Mouse (Mus musculus) heart, embryonic 10.5 days (tissue): ENCODE data around the gene Phc1. TPM values are rescaled to one million over a fixed set of nuclear protein-coding genes. Genes with fewer than 3 reads are reported as not detected.
"Not testable (repeated sequence)": the region's sequence is repeated elsewhere in the genome, so short reads cannot be mapped to it uniquely, and the experiment has no call there.

Experiments used
- DNase-seq: peaks from one replicate; pipeline ENCODE4 v3.0.0-alpha.2; 2017; ENCODE audit warnings: low spot score
- H3K27ac ChIP-seq: fragments of 300-500 bp; sonication (generic); 2 replicates; pipeline ENCODE4 v1.5.1; 2016; ENCODE audit warnings: mild to moderate bottlenecking
- H3K27me3 ChIP-seq: fragments of 300-500 bp; sonication (generic); 2 replicates; pipeline ENCODE4 v1.6.1; 2016; ENCODE audit warnings: mild to moderate bottlenecking; ENCODE audit not compliant: poor library complexity, insufficient read depth, severe bottlenecking
- H3K36me3 ChIP-seq: fragments of 300-500 bp; sonication (generic); 2 replicates; pipeline ENCODE4 v1.6.1; 2016; ENCODE audit warnings: mild to moderate bottlenecking, moderate library complexity
- H3K4me1 ChIP-seq: fragments of 300-500 bp; sonication (generic); 2 replicates; pipeline ENCODE4 v1.6.1; 2016; ENCODE audit warnings: mild to moderate bottlenecking
- H3K4me3 ChIP-seq: fragments of 300-500 bp; sonication (generic); 2 replicates; pipeline ENCODE4 v1.5.1; 2016; ENCODE audit warnings: mild to moderate bottlenecking, moderate library complexity
- H3K9me3 ChIP-seq: fragments of 300-500 bp; sonication (generic); 2 replicates; pipeline ENCODE4 v1.6.1; 2016; ENCODE audit warnings: mild to moderate bottlenecking, moderate library complexity
- WGBS: fragments of 180-500 bp; shearing (Covaris S2); methylation state at CpG from one replicate; pipeline ENCODE4 v1.1.7; 2016; 5-methylcytosine and 5-hydroxymethylcytosine counted together
- polyA plus RNA-seq: library from polyadenylated mRNA; unstranded; fragments of >200 nt; fragmentation: Nextera tagmentation; extraction: Ambion mirVana; gene quantifications from 2 replicates; pipeline ENCODE4 v1.2.1, GENCODE M21; 2016

Gene Phc1
- polyA plus RNA-seq, 1 experiment from 2014 or later: 21.8 TPM

DNA sequence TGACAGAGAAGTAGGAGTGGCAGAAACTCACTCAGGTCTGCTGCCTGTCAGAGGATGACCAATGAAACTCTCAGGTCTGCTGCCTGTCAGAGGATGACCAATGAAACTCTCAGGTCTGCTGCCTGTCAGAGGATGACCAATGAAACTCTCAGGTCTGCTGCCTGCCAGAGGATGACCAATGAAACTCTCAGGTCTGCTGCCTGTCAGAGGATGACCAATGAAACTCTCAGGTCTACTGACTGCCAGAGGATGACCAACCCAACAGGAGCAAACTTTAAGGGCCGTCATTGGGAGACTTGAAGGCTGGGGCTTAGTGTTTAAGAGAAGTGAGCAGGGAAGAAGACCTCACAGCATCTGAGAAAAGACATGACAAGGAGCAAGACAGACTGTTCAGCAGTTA lies 7.0 kb upstream of the Phc1 start:
- not testable (repeated sequence) for H3K9me3 ChIP-seq, H3K27ac ChIP-seq, DNase-seq, H3K4me3 ChIP-seq, H3K36me3 ChIP-seq, H3K27me3 ChIP-seq
- 61% methylated on average over 1 of the region's 1 CpGs for WGBS
- H3K4me1 ChIP-seq: peaks cover 26% of the 10 kb centered on the region

DNA sequence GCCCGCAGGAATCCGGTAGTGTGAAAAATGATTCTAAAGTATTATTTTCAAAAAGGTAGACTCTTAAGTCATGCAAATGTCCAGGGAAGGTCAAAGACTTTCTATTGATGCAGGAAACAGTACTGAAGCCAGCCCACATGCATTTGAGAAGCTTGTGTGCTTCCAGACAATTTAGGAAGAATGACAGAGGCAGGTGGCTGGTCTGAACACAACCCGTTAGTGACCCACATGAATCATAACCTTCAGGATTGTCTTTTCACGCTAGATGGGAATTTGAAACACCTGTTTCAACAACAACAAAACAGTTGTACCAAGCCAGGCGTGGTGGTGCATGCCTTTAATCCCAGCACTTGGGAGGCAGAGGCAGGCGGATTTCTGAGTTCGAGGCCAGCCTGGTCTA lies 6.0 kb upstream of the Phc1 start:
- Histone ChIP-seq H3K4me3 (no peak overlapping the region), H3K9me3 (no peaks in the 10 kb centered on the region), H3K27ac (no peak overlapping the region), H3K27me3 (no peaks in the 10 kb centered on the region), H3K4me1 (peaks cover 26% of the 10 kb centered on the region), H3K36me3 (no peaks in the 10 kb centered on the region)
- WGBS: 85% methylated on average over 7 of the region's 7 CpGs
- no peak for DNase-seq

DNA sequence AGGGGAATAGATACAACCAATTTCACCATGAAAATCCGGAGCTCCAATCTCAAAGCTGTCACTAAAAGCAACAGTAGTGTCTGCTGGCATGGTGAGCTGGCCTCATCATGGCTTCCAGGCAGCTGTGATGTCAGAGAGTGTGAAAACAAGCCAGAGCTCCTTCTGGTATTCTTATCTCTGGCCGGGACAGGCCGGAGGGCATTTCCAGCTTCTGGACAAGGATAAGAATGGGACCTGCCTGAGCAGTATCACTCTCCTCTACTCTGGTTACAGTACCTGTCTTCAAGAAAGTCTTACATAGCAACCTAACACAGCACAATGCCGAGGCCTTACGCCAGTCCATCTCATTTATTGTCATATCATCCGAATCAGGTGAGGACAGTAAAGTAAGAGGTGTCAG lies 5.4 kb upstream of the Phc1 start:
- WGBS: 29% methylated on average over 6 of the region's 6 CpGs
- Histone ChIP-seq H3K36me3 (no peaks in the 10 kb centered on the region), H3K27me3 (no peaks in the 10 kb centered on the region), H3K27ac (peak overlapping the region; percentile 70; the same call in 1 of the 2 replicates), H3K4me1 (peaks cover 30% of the 10 kb centered on the region), H3K9me3 (no peaks in the 10 kb centered on the region), H3K4me3 (0 out of 2 replicates have a peak overlapping the region, but pooled peaks have one; percentile 12)
- DNase-seq: peak; percentile 80

DNA sequence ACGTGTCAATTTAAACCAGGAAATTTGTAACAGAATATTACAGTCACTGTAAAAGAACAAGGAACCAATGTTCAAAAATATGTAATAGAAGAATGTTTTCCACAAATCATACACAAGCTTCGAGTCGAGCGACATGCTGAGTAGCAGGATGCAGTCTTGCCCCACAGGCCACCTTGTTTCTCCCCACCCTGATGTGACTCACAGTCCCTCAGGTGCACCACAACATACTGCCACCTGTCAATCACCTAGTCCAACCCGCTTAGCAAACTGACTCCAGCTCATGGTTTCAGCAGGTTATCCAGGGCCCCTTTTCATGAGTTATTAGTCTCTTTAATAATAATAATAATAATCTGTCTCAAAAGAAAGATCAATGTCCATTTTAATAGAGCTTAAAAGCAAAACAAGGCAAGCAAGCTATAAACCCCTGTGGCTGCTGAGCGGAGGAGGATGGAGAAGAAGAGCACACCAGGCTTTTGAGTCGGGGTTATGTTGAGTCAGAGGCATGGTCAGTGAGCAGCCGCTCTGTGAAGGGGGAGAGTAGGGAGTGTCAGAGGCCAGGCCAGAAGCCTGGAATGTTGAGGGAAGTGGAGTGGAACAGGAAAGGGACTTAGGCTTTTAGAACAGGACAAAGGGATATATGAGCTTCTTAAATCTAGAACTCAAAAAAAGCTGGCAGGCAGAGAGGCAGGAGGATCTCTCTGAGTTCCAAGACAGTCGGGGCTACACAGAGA lies 4.2 kb upstream of the Phc1 start:
- Histone ChIP-seq H3K4me1 (peaks cover 30% of the 10 kb centered on the region), H3K4me3 (no peak overlapping the region), H3K36me3 (no peaks in the 10 kb centered on the region), H3K9me3 (no peaks in the 10 kb centered on the region), H3K27ac (peak overlapping the region; percentile 70), H3K27me3 (no peaks in the 10 kb centered on the region)
- no peak for DNase-seq
- 49% methylated on average over 9 of the region's 9 CpGs for WGBS

DNA sequence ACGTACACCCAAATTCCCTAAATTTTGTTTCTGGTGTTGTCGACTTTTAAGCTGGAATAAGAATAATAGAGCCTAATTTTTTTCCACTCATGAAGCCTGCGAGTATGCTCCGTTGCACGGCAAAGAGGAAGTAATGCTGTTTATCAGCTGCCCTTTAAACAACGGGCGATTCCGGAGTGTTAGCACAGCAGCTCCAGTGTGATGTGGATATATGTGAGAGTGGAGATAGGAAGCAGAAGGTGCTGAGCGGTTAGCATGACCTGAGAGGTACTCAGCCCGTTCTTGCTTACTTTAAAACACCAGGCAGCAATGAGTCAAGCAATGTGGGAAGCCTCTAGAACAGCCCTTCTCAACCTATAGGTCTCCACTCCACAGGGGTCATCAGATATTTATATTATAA lies 3.4 kb upstream of the Phc1 start:
- Histone ChIP-seq H3K36me3 (no peaks in the 10 kb centered on the region), H3K4me3 (no peak overlapping the region; the same call in 1 of the 2 replicates), H3K27me3 (no peaks in the 10 kb centered on the region), H3K27ac (no peak overlapping the region), H3K9me3 (no peaks in the 10 kb centered on the region), H3K4me1 (peaks cover 30% of the 10 kb centered on the region)
- WGBS: 28% methylated on average over 10 of the region's 10 CpGs
- DNase-seq: no peak

DNA sequence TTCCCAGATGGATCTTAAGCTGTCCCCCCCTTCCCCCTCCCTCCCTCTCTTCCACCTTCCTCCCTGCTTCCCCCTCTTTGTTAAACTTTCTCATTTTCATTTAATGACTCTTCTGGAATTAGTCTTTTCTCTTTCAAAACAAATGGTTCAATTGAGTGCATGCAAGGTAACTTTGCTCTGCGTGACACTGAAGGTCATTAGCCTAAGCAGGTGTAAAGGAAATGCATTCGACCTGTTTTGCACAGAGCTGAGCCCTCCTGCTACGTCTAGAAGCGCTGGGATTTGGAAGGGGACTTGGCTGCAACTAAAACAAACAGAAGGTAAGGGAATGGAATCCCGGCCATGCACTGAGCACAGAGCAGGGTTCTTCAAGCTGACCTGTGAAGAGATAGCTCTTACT lies 1.8 kb upstream of the Phc1 start:
- no peak for DNase-seq
- Histone ChIP-seq H3K36me3 (no peaks in the 10 kb centered on the region), H3K27ac (no peak overlapping the region), H3K9me3 (no peaks in the 10 kb centered on the region), H3K4me1 (peaks cover 36% of the 10 kb centered on the region), H3K4me3 (no peak overlapping the region), H3K27me3 (no peaks in the 10 kb centered on the region)
- 28% methylated on average over 5 of the region's 5 CpGs for WGBS

DNA sequence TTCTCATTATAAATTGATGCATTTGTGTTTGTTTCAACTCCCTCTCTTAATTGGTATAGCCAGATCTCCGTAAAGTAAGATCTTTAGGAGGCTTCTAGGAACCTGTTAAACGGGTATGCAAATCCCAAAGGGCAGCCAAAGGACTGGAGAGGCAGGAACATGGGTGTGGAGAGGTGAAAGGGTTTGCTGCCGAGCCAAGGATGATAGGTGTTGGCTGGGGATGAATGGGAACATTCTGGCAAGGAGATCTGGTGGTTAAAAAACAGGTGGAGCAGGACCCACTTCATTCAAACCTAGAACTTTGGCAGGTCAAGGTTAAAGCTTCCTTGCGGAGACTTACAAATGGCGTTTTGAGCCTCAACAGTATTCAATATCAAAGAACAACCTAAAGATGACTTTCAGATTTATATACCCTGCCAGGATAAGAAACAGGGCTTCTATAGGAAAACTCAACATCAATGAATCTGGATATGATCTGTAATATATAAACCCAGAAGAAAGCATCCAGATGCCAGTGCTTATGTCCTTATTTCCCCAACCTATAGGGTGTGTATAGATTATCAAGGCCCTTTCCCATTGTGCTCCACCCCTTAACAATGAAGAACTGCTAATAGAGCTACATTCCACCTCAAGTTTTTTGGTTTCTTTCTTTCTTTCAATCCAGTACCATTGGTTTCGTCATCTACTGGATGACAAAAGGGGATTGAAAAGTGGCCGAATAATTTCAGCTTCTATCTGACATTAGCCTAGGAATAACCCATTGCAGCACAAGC lies 863 bp upstream of the Phc1 start:
- DNase-seq: no peak
- Histone ChIP-seq H3K4me3 (no peak overlapping the region; the same call in 1 of the 2 replicates), H3K27ac (peak overlapping the region; percentile 96), H3K9me3 (no peaks in the 10 kb centered on the region), H3K36me3 (peaks cover under 1% of the 10 kb centered on the region; the same call in 1 of the 2 replicates), H3K27me3 (no peaks in the 10 kb centered on the region), H3K4me1 (peaks cover 36% of the 10 kb centered on the region)
- WGBS: 48% methylated on average over 7 of the region's 7 CpGs

DNA sequence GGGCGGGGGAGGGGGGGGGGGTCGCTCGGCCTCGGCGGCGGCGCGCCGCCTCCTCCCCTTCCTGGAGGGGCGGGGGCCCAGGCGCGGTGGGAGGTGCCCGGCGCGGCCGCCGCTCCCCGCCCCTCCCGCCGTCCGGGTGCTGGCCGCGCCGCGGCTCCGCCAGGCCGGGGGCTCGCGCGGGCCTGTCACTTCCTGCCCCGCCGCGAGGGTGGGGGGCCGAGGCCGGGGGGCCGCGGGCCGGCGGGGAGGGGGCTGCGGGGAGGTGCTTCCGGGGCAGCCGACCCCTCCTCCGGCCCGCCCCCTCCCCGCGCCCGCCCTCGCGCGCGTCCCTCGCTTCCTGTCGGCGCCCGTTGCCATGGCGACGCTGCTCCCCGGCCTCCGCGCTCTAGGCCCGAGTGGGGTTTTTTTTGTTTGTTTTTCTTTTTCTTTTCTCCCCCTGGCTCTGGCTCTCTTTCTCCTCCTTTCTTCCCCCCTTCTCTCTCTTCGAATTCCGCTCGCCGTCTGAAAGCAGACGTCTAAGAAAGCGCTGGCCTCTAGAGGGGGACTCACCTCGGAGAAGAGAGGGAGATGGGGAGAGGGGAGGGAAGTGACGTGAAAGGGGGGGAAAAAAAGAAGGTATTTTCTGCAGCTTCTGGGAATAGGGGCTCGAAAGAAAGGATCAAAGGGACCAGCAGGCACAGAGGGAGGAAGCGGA lies 566 bp downstream of the Phc1 start:
- H3K27ac ChIP-seq: peak overlapping the region; percentile 96
- H3K4me1 ChIP-seq: peaks cover 23% of the 10 kb centered on the region
- WGBS: under 1% methylated on average over 30 of the region's 71 CpGs
- peaks cover 7% of the 10 kb centered on the region for H3K36me3 ChIP-seq
- peak overlapping the region; percentile 85 for H3K4me3 ChIP-seq
- peak; percentile 91 for DNase-seq
- H3K27me3 ChIP-seq: no peaks in the 10 kb centered on the region
- H3K9me3 ChIP-seq: no peaks in the 10 kb centered on the region

DNA sequence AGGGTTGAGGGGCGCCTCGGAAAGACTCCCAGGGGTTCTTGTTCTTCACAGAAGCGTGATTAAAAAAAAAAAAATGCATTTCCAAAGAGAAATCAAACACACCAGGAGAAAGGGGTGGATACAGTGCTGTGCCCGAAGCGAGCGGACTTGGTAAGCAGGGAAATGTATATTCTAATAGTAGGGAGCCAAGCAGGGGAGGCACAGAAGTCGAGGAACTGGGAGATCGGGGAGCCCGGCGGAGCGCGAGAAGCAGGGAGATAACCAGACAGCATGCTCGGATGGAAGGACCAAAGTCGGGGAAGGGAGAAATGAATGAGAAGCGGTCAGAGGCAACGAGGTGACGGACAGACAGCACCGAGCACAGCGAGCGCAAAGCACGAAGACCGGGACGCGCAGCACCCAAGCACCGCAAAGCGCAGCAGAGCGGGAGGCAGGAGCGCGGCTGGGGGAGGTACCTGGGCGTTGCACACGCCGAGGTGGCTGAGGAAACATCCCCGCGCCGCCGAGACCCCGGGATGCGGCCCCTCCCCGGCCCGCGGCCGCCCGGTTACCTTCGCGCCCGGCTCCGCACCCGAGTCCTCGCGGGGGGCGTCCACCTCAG lies 1.2 kb downstream of the Phc1 start:
- H3K4me1 ChIP-seq: peaks cover 18% of the 10 kb centered on the region; the same call in 1 of the 2 replicates
- no peaks in the 10 kb centered on the region for H3K27me3 ChIP-seq
- H3K9me3 ChIP-seq: no peaks in the 10 kb centered on the region
- 1% methylated on average over 30 of the region's 51 CpGs for WGBS
- peak overlapping the region; percentile 96 for H3K27ac ChIP-seq
- H3K4me3 ChIP-seq: peak overlapping the region; percentile 85
- H3K36me3 ChIP-seq: peaks cover 14% of the 10 kb centered on the region
- DNase-seq: peak; percentile 83

DNA sequence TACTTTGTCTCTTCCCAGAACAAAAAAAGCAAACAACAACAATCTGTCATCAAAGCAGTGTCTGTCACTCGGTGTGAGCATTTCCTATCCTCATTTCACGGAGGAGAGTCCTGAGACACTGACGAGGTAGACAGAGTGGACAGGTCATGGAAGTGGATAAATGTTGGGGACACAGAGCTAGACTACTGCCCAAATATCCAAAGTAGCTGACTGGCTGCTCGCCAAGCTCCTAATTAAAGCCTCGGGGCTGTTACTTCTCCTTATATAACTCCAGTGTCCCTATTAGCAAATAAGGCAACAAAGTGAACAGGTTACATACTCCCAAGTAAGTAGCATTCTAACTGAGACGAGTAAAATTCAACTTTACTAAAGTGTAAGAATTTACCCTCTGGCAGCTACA lies 2.8 kb downstream of the Phc1 start:
- WGBS: 71% methylated on average over 6 of the region's 6 CpGs

DNA sequence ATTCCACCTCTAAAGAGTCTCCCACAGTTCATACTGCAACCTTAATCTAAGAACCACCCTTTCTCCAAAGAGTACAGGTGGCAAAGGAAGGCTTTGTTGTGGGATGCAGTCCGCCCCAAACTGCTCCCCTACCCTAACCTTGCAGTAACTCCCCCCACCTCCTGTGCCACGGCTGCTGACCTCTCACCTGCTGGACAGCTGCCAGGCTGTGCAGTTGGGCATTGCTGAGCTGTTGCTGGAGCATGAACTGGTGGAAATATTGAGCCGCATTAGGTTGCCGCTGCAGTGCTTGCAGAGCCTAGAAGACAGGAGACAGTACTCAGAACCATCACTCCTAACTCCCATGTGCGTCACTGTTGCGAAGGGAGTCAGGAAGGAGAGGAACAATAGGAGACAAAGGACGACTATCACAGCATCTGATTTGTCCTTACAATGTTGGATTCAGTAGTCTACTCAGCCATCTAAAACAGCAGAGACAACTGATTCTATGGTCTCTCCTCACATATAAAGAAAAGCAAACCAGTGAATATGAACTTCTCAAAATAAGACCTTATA lies 5.5 kb downstream of the Phc1 start:
- 80% methylated on average over 7 of the region's 7 CpGs for WGBS
- H3K9me3 ChIP-seq: no peaks in the 10 kb centered on the region
- DNase-seq: no peak
- no peaks in the 10 kb centered on the region for H3K27me3 ChIP-seq
- H3K27ac ChIP-seq: no peak overlapping the region
- H3K4me1 ChIP-seq: 0 out of 2 replicates have a peak, but pooled peaks cover 7% of the 10 kb centered on the region
- no peak overlapping the region for H3K4me3 ChIP-seq
- peaks cover 45% of the 10 kb centered on the region for H3K36me3 ChIP-seq

More for the DNA sequence above, 2.8 kb downstream of the Phc1 start:
- Histone ChIP-seq H3K27me3 (no peaks in the 10 kb centered on the region), H3K27ac (no peak overlapping the region), H3K4me1 (peaks cover 11% of the 10 kb centered on the region; the same call in 1 of the 2 replicates), H3K9me3 (no peaks in the 10 kb centered on the region), H3K4me3 (no peak overlapping the region), H3K36me3 (peaks cover 30% of the 10 kb centered on the region)
- no peak for DNase-seq

DNA sequence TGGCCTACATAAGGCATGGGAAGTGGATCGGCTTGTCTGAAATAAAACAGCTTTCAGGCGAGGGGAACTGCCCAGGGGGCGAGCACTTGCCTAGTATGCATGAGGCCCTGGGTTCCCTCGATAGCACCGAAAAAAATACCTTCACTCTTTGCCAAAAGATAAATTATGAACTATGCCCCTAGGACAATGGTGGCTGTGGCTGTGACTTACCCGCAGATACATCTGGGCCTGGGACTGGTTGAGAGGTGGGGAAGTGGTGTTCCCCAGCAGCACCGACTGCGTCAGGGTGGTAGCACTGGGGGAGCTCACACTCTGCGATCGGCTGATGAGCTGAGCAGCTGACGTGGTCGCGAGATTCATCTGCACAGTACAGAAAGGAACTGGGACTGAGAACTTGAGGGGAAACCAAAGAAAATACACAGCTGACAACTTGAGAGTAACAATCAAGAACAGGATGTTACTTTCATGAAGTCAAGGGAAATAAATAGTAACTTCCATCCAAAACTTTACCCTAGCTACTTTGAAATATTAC lies 7.2 kb downstream of the Phc1 start:
- Histone ChIP-seq H3K9me3 (no peaks in the 10 kb centered on the region), H3K36me3 (peaks cover 58% of the 10 kb centered on the region), H3K27ac (no peak overlapping the region), H3K4me1 (0 out of 2 replicates have a peak, but pooled peaks cover 1% of the 10 kb centered on the region), H3K4me3 (no peak overlapping the region), H3K27me3 (no peaks in the 10 kb centered on the region)
- DNase-seq: no peak
- WGBS: 87% methylated on average over 13 of the region's 13 CpGs
